Mouse (Mus musculus) adrenal gland, postnatal 4 days (tissue): ENCODE results near the gene Psmd9. TPM values are rescaled to one million over a fixed set of nuclear protein-coding genes. Genes with fewer than 3 reads are reported as not detected.

Experiments used
- DNase-seq, 2 experiments: peaks; one replicate each; pipeline ENCODE4 v3.0.0; 2021 to 2022; ENCODE audit warnings: low spot score in 2 of 2, mixed read lengths in 2 of 2
- total RNA-seq, 2 experiments: library from RNA; stranded (reverse); gene quantifications; 2 replicates each; pipeline ENCODE4 v1.2.3; 2021

The Psmd9 gene
- total RNA-seq, 2 experiments from 2014 or later, result 36.0 to 36.5 TPM

DNA sequence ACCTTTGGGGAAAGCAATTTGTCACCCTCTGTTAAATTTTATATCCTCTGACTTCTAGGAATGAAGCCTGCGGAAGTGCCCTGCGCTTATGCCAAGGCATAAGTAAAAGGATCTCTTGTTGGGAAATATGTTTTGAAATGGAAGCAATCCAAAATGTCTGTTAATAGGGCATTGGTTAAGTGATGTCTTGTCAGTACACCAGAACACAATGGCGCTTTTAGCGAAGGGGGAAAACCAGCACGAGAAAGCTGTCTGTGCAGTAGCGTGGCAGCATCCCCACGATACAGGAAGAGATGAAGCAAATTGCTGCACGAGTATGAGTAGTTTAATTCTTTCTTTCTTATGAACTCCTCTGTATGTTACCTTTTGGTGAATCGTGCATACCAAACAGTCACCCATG lies 125.4 kb downstream of the Psmd9 start:
- DNase-seq, result no peak

- no peak for DNase-seq
Measured at GRCm38 (mm10) chr5:123296224-123296806, 127.1 kb downstream of the Psmd9 start.

- DNase-seq, result no peak
Measured at GRCm38 (mm10) chr5:123296972-123297754, 128.0 kb downstream of the Psmd9 start.

DNA sequence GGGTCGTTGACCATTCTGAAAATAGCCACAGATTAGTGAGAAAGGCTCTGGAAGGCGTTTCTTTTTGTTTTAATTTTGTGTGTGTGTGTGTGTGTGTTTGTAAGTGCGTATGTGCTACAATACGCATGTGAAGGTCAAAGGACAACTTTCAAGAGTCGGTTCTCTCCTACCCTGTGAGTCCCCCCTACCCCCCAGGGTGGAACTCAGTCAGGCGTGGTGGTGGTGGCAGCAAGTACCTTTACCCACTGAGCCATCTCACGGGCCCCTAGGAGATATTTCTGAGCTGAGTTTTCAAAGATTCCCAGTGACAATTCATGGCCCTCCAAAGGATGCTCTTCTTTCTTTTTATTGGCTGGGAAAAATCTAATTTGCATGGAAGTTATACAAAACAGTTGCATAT lies 128.6 kb downstream of the Psmd9 start:
- no peak for DNase-seq

DNA sequence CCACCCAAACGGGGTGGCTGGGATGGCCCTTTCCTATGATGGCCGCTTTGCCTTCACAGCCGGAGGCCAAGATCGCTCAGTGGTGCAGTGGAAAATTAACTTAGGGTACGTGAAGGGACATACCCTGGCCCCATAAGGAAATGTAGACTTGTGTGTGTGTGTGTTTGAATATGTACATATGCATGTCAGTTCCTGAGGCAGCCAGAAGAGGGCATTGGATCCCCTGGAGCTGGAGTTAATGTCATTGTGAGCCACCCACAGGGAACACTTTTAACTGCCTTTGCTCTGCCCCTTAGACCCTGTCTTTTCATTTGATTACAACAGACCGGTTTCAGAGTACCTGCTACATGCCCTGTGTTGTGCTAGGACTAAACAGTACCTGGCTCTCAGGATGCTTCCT lies 129.3 kb downstream of the Psmd9 start:
- DNase-seq, result no peak

Other genes starting within 250 kb of the Psmd9 start
- 10 to 100 TPM; 32.9 to 33.7 TPM for gene Kdm2b, start 179.6 kb upstream of the Psmd9 start, total RNA-seq
- gene Orai1, start 154.3 kb upstream of the Psmd9 start, total RNA-seq, result 10 to 100 TPM; 12.6 to 14.1 TPM
- not detected for gene Morn3, start 122.4 kb upstream of the Psmd9 start, total RNA-seq
- 10 to 100 TPM; 11.4 to 12.2 TPM for gene Tmem120b, start 101.0 kb upstream of the Psmd9 start, total RNA-seq
- gene Rhof, start 36.7 kb upstream of the Psmd9 start, total RNA-seq, result 1 to 10 TPM; 1.8 TPM
- gene Setd1b, start 27.2 kb upstream of the Psmd9 start, total RNA-seq, result 10 to 100 TPM; 36.8 to 37.2 TPM
- gene Hpd, start 13.3 kb downstream of the Psmd9 start, total RNA-seq, result 10 to 100 TPM in 1 of 2 experiments, 1 to 10 TPM in 1; 2.2 to 48.2 TPM
- 1 to 10 TPM in 1 of 2 experiments, under 1 TPM in 1; 0.68 to 1.0 TPM for gene Wdr66, start 82.7 kb downstream of the Psmd9 start, total RNA-seq
- gene Bcl7a, start 174.4 kb downstream of the Psmd9 start, total RNA-seq, result 10 to 100 TPM; 21.8 to 29.2 TPM
- gene Mlxip, start 225.4 kb downstream of the Psmd9 start, total RNA-seq, result 10 to 100 TPM; 30.2 to 35.1 TPM